Mouse (Mus musculus) layer of hippocampus, postnatal 36 days (tissue): ENCODE results near the gene Fbxw4. TPM values are rescaled to one million over a fixed set of nuclear protein-coding genes. Genes with fewer than 3 reads are reported as not detected.

Experiments used
- DNase-seq, 2 experiments: peaks; one replicate each; pipeline ENCODE4 v3.0.0; 2022
- total RNA-seq, 2 experiments: library from RNA; stranded (reverse); gene quantifications; 2 replicates each; pipeline ENCODE4 v1.2.3; 2021

Fbxw4 gene
- total RNA-seq, 2 experiments from 2014 or later: 33.7 to 34.3 TPM

GRCm38 (mm10) chr19:45610823-45611222 lies 49.3 kb downstream of the Fbxw4 start:
- no peak for DNase-seq

GRCm38 (mm10) chr19:45608648-45609339 lies 51.3 kb downstream of the Fbxw4 start:
- DNase-seq: no peak

DNA sequence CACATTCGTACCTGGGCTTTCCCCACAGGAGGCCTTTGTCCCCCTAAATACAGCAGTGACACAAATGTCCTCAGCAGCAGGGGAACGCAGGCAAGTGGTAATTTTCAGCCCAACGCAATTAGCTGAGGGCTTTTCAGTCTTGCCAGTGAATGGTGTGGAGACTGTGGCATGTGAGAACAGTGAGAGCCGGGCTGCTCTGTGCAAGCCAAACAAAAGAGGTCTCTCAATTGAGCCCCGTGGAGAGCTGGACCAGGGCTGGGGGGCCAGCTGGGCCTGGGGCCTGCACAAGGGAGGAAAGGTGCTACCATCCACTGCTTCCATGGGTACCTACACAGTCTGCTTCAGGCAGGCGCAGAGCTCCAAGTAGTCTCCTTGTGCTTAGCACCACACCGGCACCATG lies 52.6 kb downstream of the Fbxw4 start:
- DNase-seq: no peak

DNA sequence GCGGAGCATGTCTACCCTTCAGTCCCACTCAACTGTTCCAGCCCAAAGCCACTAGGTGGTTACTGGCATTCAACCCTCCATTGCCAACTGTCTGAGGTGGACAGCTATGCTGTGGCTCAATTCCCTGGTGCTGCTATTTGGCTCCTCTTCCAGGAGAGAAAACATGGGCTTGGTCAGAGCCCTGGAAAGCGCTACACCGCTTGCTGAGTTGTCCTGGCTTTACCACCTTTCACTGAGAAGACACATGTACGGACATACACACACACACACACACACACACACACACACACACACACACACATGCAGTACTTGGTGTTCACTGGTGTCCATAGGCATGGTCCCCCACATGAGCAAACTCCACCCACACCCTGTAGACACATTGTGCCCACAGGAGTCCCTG lies 53.4 kb downstream of the Fbxw4 start:
- DNase-seq: no peak

DNA sequence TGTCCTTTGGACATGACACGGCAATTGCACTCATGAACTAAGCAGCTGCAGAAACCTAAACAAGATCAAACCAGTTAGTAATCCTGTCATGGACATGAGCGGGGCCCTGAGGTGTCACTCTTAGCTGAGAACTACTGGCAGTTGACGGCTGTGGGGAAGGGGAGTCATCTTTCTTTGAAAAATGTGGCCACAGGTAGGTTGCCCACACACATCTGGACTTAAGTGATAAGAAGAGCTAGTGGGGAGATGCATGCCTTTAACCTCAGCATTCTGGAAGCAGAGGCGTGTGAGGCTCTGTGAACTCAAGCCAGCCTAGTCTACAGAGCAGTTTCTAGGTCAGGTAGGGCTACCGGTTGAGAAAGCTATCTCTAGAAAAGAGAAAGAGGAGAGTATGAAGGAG lies 57.5 kb downstream of the Fbxw4 start:
- DNase-seq: no peak

- DNase-seq: no peak
Observed at GRCm38 (mm10) chr19:45597106-45597505, 63.0 kb downstream of the Fbxw4 start.

DNA sequence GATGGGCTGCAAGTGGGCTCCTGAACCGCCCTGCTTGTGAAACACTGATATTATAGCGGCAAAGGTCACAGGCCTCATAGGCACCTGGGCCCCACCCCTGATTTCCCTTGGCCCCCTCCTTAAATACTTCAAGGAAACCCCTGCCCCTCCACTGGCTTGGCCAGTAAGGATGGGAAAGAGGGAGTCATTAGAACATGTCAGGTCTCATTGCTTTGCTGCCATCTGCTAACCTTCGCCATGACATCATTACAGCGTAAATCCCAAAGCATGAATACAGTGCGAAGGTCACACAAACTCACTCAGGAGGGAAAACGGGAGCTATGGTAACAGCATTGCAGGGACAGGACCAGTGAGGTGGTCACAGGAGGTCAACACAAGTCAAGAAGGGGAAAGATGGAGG lies 63.7 kb downstream of the Fbxw4 start:
- no peak for DNase-seq

DNA sequence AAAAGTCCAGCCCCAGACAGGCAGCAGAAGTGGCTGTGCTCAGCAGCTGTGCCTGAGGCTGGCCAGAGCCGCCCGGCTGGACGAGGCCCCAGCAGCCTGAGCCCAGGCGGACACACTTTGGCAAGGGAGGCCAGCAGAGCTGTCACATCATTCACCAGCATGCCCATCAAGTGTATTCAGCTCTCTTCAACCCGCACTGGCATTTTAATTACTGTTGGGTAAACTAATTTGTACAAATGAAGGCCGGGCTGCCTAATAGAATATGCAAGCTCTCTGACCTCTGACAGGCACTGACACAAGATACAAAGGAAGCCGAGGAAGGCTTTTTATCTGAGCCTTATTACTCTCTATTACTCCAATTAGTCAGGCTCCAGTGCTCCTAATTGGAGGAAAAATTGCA lies 64.1 kb downstream of the Fbxw4 start:
- DNase-seq: no peak

DNA sequence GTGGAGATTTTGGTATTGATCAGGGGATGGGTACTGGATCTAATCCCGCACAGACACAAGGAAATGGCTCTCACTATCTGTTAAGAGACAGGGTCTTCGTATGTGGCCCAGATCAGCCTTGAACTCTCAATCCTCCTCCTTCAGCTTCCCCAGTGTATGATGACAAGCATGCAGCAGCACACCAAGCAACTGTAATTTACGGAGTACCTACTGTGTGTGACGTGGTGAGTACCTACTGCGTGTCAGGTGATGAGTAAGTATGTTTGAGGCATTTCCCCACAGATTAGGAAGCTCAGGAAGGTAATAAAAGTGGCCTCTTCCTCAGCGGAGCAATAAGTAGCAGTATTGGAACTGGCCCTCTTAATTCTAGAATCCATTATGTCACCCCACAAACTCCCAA lies 64.6 kb downstream of the Fbxw4 start:
- DNase-seq: no peak

- DNase-seq: no peak
Observed at GRCm38 (mm10) chr19:45594079-45594478, 66.0 kb downstream of the Fbxw4 start.

DNA sequence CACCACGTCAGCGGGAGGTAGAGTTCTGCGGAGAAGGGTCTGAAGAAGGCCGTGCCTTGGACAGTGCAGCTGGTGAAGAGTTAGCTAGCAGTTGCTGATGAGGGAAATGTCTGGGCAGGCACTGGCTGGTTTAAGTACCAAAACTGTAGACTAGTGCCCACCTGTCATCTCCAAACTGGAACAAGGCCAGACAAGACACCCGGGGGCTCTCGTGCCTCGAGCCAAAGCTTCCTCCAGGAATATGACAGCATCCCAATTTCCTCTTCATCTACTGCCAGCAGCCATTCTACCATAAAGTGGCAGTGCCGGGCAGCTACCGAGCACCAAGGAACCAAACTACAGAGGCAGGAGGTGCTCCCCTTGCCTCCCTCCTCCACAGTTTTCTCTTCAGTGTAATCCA lies 67.2 kb downstream of the Fbxw4 start:
- no peak for DNase-seq

DNA sequence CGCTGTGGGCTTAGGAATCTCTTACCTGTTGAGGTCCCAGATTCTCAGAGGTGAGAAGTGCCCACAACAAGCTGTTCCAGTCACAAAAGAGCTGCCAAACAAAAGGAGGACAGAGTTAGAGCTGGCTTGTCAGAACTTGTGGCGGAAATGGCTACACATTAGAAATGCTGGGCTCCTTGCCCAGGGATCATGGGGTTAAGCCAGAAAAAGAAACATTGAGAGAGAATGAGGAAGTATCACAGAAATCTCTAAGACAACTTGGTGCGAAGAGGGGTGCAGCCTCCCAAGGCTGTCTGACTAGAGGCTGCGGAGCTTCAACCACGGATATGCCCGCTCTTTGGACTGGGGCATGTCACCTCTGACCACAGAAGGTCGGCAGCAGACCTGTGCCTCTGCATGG lies 68.4 kb downstream of the Fbxw4 start:
- no peak for DNase-seq

DNA sequence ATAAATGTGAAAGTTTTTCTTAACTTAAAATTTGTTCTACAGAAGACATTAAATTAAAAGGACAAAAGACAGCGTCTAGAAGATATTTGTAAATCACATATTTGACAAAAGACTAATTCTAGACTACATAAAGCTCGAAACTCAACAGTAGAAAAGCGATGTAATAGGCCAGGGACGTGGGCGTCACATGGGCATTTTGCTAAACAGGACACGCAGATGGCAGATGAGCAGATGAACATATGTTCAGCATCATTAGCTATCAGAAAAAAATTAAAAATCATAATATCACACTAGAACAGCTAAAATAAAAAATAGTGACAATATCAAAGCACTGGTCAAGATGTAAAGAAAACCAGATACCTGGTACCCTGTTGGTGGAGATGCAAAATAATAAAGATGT lies 70.4 kb downstream of the Fbxw4 start:
- DNase-seq: peak in 1 of 2 experiments; percentile 27

- no peak for DNase-seq
Observed at GRCm38 (mm10) chr19:45587509-45588292, 72.4 kb downstream of the Fbxw4 start.

DNA sequence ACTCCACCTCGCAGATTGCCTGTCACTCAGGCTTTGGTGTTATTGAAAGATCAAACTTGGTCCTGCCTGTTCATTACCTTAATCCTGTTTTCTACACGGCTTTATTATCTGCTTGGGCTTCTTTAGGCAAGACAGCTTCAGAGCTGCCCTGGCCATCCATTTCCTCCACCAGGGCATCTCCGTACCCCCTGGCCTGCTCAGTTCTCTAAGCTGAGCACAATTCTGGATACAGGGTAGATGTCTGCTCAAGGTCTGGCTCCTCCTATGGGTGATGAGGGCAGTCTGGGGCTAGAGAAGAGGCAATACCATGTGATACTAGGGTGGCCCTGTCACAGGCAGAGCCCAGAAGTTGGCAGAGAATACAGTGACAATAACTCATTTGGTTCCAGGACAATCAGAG lies 73.3 kb downstream of the Fbxw4 start:
- no peak for DNase-seq

- no peak for DNase-seq
Observed at GRCm38 (mm10) chr19:45584856-45585620, 75.1 kb downstream of the Fbxw4 start.

- no peak for DNase-seq
Observed at GRCm38 (mm10) chr19:45583136-45583535, 77.0 kb downstream of the Fbxw4 start.

GRCm38 (mm10) chr19:45582161-45582560 lies 78.0 kb downstream of the Fbxw4 start:
- no peak for DNase-seq

GRCm38 (mm10) chr19:45581257-45581656 lies 78.9 kb downstream of the Fbxw4 start:
- no peak for DNase-seq

GRCm38 (mm10) chr19:45580235-45580634 lies 79.9 kb downstream of the Fbxw4 start:
- no peak for DNase-seq

- DNase-seq: no peak
Observed at GRCm38 (mm10) chr19:45579416-45579815, 80.7 kb downstream of the Fbxw4 start.

DNA sequence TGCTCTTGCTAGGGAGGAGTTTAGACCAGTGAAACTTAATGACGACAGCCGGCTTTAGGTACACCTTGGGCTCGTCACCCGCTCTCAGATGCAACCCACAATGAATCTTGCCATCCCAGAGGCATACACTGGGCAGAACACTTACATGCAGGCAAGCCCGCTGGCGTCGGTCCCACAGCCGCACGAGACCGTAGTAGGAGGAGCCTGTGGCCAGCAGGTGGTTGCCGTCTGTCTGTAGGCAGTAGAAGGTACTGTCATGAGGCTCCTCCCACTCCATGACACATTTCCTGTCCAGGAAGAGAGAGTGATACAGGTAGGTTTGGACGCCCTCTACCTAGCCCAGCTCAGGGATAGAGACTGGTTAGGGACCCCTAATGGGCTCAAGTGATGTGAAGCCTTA lies 81.1 kb downstream of the Fbxw4 start:
- no peak for DNase-seq

GRCm38 (mm10) chr19:45577141-45577750 lies 82.9 kb downstream of the Fbxw4 start:
- no peak for DNase-seq
